Mouse (Mus musculus) lung, postnatal 0 days (tissue): ENCODE results near the gene Olfr1280. TPM values are rescaled to one million over a fixed set of nuclear protein-coding genes. Genes with fewer than 3 reads are reported as not detected.

ENCODE experiments used
- ATAC-seq: fragments of 200-750 bp; cut with Nextera tagmentation; 2 replicates; pipeline ENCODE4 v1.8.0; 2017; ENCODE audit warnings: moderate library complexity
- DNase-seq: peaks from one replicate; pipeline ENCODE4 v3.0.0-alpha.2; 2016; ENCODE audit warnings: low spot score
- H3K27ac ChIP-seq: fragments of 300-500 bp; sonication (generic); 2 replicates; pipeline ENCODE4 v1.5.1; 2014; ENCODE audit warnings: antibody characterized with exemption, mild to moderate bottlenecking, low read length, mixed read lengths
- H3K27me3 ChIP-seq: fragments of 300-500 bp; sonication (generic); replicated peaks from 2 replicates; pipeline ENCODE4 v1.6.1; 2014; ENCODE audit warnings: low read length, mixed read lengths; ENCODE audit not compliant: insufficient read depth
- H3K36me3 ChIP-seq: fragments of 300-500 bp; sonication (generic); 2 replicates; pipeline ENCODE4 v1.6.1; 2014; ENCODE audit warnings: low read length, mixed read lengths; ENCODE audit not compliant: insufficient read depth
- H3K4me1 ChIP-seq: fragments of 300-500 bp; sonication (generic); 2 replicates; pipeline ENCODE4 v1.6.1; 2014; ENCODE audit warnings: antibody characterized with exemption, low read depth, low read length, mixed read lengths; ENCODE audit not compliant: insufficient read depth
- H3K4me2 ChIP-seq: fragments of 300-500 bp; sonication (generic); replicated peaks from 2 replicates; pipeline ENCODE4 v1.6.1; 2014; ENCODE audit warnings: low read depth, mild to moderate bottlenecking, low read length, moderate library complexity, mixed read lengths
- H3K4me3 ChIP-seq: fragments of 300-500 bp; sonication (generic); 2 replicates; pipeline ENCODE4 v1.5.1; 2014; ENCODE audit warnings: low read depth, low read length
- H3K9ac ChIP-seq: fragments of 300-500 bp; sonication (generic); replicated peaks from 2 replicates; pipeline ENCODE4 v1.6.1; 2014; ENCODE audit warnings: low read depth, mild to moderate bottlenecking
- H3K9me3 ChIP-seq: fragments of 300-500 bp; sonication (generic); 2 replicates; pipeline ENCODE4 v1.6.1; 2016; ENCODE audit warnings: low read length, mixed read lengths
- CTCF ChIP-seq: IDR thresholded peaks from 2 replicates; pipeline ENCODE4 v1.5.1; 2016; ENCODE audit warnings: antibody characterized with exemption, mild to moderate bottlenecking
- EP300 ChIP-seq: IDR thresholded peaks from 2 replicates; pipeline ENCODE4 v1.6.1; 2016; ENCODE audit warnings: antibody characterized with exemption, mild to moderate bottlenecking, control low read depth
- WGBS: fragments of 180-500 bp; shearing (Covaris S2); extraction: QIAGEN DNeasy Blood & Tissue Kit; methylation state at CpG from one replicate; pipeline ENCODE4 v1.1.7; 2014; 5-methylcytosine and 5-hydroxymethylcytosine counted together
- polyA plus RNA-seq: library from polyadenylated mRNA; unstranded; fragments of >200 nt; fragmentation: Nextera tagmentation; extraction: Ambion mirVana; gene quantifications from 2 replicates; pipeline ENCODE4 v1.2.1, GENCODE M21; 2015

Olfr1280 gene
- polyA plus RNA-seq, 1 experiment from 2014 or later = not detected

- DNase-seq = no peak
- Histone ChIP-seq H3K4me3 (no peak within 1 kb of the TSS), H3K4me1 (no peaks in the 10 kb centered on the region), H3K9me3 (no peaks in the 10 kb centered on the region), H3K4me2 (no peak within 1 kb of the TSS), H3K27ac (no peak within 1 kb of the TSS), H3K27me3 (no peaks in the 10 kb centered on the region), H3K36me3 (no peaks in the 10 kb centered on the region), H3K9ac (no peak within 1 kb of the TSS)
- no peak for TF ChIP-seq EP300
- no peak for TF ChIP-seq CTCF
- 59% methylated on average over 2 of the region's 2 CpGs for WGBS
- ATAC-seq = no peak
Observed at GRCm38 (mm10) chr2:111335976-111336375, 22.2 kb downstream of the Olfr1280 start, which contains the start of gene Olfr1282. Gene Olfr1282 (minus strand): TSS chr2:111336076.

GRCm38 (mm10) chr2:111366490-111366889 lies 52.7 kb downstream of the Olfr1280 start, which contains the start of gene Olfr1283:
Gene Olfr1283 (plus strand): TSS chr2:111366790.
- 0 out of 2 replicates have a peak, but pooled peaks cover 2% of the 10 kb centered on the region for H3K9me3 ChIP-seq
- WGBS = 54% methylated on average over 2 of the region's 2 CpGs
- H3K27ac ChIP-seq = no peak within 1 kb of the TSS
- no peaks in the 10 kb centered on the region for H3K27me3 ChIP-seq
- no peaks in the 10 kb centered on the region for H3K4me1 ChIP-seq
- no peak within 1 kb of the TSS for H3K4me2 ChIP-seq
- no peak within 1 kb of the TSS for H3K9ac ChIP-seq
- no peak for DNase-seq
- TF ChIP-seq CTCF = no peak
- H3K4me3 ChIP-seq = no peak within 1 kb of the TSS
- H3K36me3 ChIP-seq = no peaks in the 10 kb centered on the region
- no peak for ATAC-seq

- TF ChIP-seq EP300 (no peak), CTCF (no peak)
- Histone ChIP-seq H3K36me3 (no peaks in the 10 kb centered on the region), H3K27me3 (no peaks in the 10 kb centered on the region), H3K4me2 (no peak within 1 kb of the TSS), H3K4me3 (no peak within 1 kb of the TSS), H3K27ac (no peak within 1 kb of the TSS), H3K9ac (no peak within 1 kb of the TSS), H3K9me3 (no peaks in the 10 kb centered on the region), H3K4me1 (no peaks in the 10 kb centered on the region)
- DNase-seq (no peak), ATAC-seq (no peak)
- WGBS = 77% methylated on average over 1 of the region's 1 CpGs
Observed at GRCm38 (mm10) chr2:111375222-111375621, 61.4 kb downstream of the Olfr1280 start, which contains the start of gene Olfr1284. Gene Olfr1284 (plus strand): TSS chr2:111375522.

Other genes with a start within 250 kb of the Olfr1280 start
- not detected in 2 replicates for gene Gm13941, start 208.0 kb upstream of the Olfr1280 start, polyA plus RNA-seq
- gene Gm15130, start 161.1 kb upstream of the Olfr1280 start, polyA plus RNA-seq = not detected in 2 replicates
- gene 4930430A15Rik, start 84.4 kb upstream of the Olfr1280 start, polyA plus RNA-seq = not detected in 2 replicates
- gene Olfr1275, start 78.7 kb upstream of the Olfr1280 start, polyA plus RNA-seq = not detected in 2 replicates
- gene Olfr1276, start 59.5 kb upstream of the Olfr1280 start, polyA plus RNA-seq = not detected in 2 replicates
- not detected in 2 replicates for gene Olfr1277, start 39.9 kb upstream of the Olfr1280 start, polyA plus RNA-seq
- gene Olfr1278, start 23.9 kb upstream of the Olfr1280 start, polyA plus RNA-seq = not detected in 2 replicates
- not detected in 2 replicates for gene Olfr1279, start 13.4 kb upstream of the Olfr1280 start, polyA plus RNA-seq
- gene Olfr1281, start 12.5 kb downstream of the Olfr1280 start, polyA plus RNA-seq = not detected in 2 replicates
- gene Olfr1282, start 22.1 kb downstream of the Olfr1280 start, polyA plus RNA-seq = not detected in 2 replicates
- not detected in 2 replicates for gene Olfr1283, start 52.8 kb downstream of the Olfr1280 start, polyA plus RNA-seq
- not detected in 2 replicates for gene Olfr1284, start 61.5 kb downstream of the Olfr1280 start, polyA plus RNA-seq
- gene Olfr1286, start 109.1 kb downstream of the Olfr1280 start, polyA plus RNA-seq = not detected in 2 replicates
- gene Olfr1287, start 135.1 kb downstream of the Olfr1280 start, polyA plus RNA-seq = not detected in 2 replicates
- gene Olfr1288, start 160.1 kb downstream of the Olfr1280 start, polyA plus RNA-seq = not detected in 2 replicates
- gene Olfr1289, start 166.8 kb downstream of the Olfr1280 start, polyA plus RNA-seq = not detected in 2 replicates
- not detected in 2 replicates for gene Olfr1290, start 179.8 kb downstream of the Olfr1280 start, polyA plus RNA-seq
- gene Olfr1291-ps1, start 183.2 kb downstream of the Olfr1280 start, polyA plus RNA-seq = not detected in 2 replicates
- not detected in 2 replicates for gene Olfr1293-ps, start 211.2 kb downstream of the Olfr1280 start, polyA plus RNA-seq
- gene Olfr1294, start 226.3 kb downstream of the Olfr1280 start, polyA plus RNA-seq = not detected in 2 replicates